Mouse (Mus musculus) forebrain, embryonic 14.5 days (tissue): ENCODE measurements at regions not wholly inside any gene's neighbourhood (a gene's known extent, or its start where the extent isn't known, plus 50 kb on each side); places are given as distances from the start of the nearest gene placed in this dataset.
"Not testable (repeated sequence)": the region's sequence is repeated elsewhere in the genome, so short reads cannot be mapped to it uniquely, and the experiment has no call there.

Experiments used
- ATAC-seq: fragments of 200-750 bp; cut with Nextera tagmentation; 2 replicates; pipeline ENCODE4 v1.8.0; 2017; ENCODE audit warnings: mild to moderate bottlenecking, moderate library complexity
- DNase-seq: peaks from one replicate; pipeline ENCODE4 v3.0.0-alpha.2; 2015; ENCODE audit warnings: low spot score
- H3K27ac ChIP-seq: fragments of 300-500 bp; sonication (generic); 2 replicates; pipeline ENCODE4 v1.5.1; 2014; ENCODE audit warnings: low read depth, mild to moderate bottlenecking, control low read depth, low read length, moderate library complexity
- H3K27me3 ChIP-seq: fragments of 300-500 bp; sonication (generic); replicated peaks from 2 replicates; pipeline ENCODE4 v1.6.1; 2014; ENCODE audit warnings: low read length, control low read depth, mixed read lengths; ENCODE audit not compliant: control insufficient read depth, insufficient read depth
- H3K36me3 ChIP-seq: fragments of 300-500 bp; sonication (generic); 2 replicates; pipeline ENCODE4 v1.6.1; 2014; ENCODE audit warnings: low read length, control low read depth; ENCODE audit not compliant: control insufficient read depth, insufficient read depth
- H3K4me1 ChIP-seq: fragments of 300-500 bp; sonication (generic); 2 replicates; pipeline ENCODE4 v1.6.1; 2014; ENCODE audit warnings: antibody characterized with exemption, low read length, control low read depth; ENCODE audit not compliant: control insufficient read depth, insufficient read depth
- H3K4me2 ChIP-seq: fragments of 300-500 bp; sonication (generic); 2 replicates; pipeline ENCODE4 v1.6.1; 2014; ENCODE audit warnings: mild to moderate bottlenecking, control low read depth, low read length
- H3K4me3 ChIP-seq: fragments of 300-500 bp; sonication (generic); 2 replicates; pipeline ENCODE4 v1.5.1; 2014; ENCODE audit warnings: low read depth, low read length, control low read depth
- H3K9ac ChIP-seq: fragments of 300-500 bp; sonication (generic); 2 replicates; pipeline ENCODE4 v1.6.1; 2014; ENCODE audit warnings: mild to moderate bottlenecking, low read length, control low read depth, moderate library complexity
- H3K9me3 ChIP-seq: fragments of 300-500 bp; sonication (generic); replicated peaks from 2 replicates; pipeline ENCODE4 v1.6.1; 2016; ENCODE audit warnings: low read length, control low read depth, mixed read lengths; ENCODE audit not compliant: control insufficient read depth
- WGBS: fragments of 180-500 bp; shearing (Covaris S2); extraction: QIAGEN DNeasy Blood & Tissue Kit; methylation state at CpG from one replicate; pipeline ENCODE4 v1.1.7; 2014; 5-methylcytosine and 5-hydroxymethylcytosine counted together

DNA sequence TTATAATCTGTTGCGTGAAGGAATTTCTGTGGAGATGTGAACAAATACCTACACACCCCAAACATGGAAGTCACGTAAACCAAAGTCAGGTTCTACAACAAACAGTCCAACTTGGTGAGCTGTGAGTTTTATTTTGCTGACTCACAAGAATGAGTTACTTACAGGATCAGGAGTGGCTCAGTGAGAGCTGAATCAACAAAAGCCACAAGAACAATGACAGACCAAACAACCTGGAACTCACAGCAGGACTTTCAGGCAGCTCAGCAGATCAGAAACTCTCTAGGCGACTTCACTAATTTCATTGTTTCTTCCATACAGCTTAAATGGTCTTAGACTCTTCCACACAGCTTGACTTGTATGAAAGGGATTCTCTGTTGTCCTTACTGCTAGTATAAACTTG lies 254.4 kb upstream of the Lrrc4c start:
- Histone ChIP-seq H3K36me3 (no peaks in the 10 kb centered on the region), H3K9me3 (no peaks in the 10 kb centered on the region), H3K9ac (no peak overlapping the region), H3K4me3 (no peak overlapping the region), H3K27ac (no peak overlapping the region), H3K4me2 (no peak overlapping the region), H3K4me1 (no peaks in the 10 kb centered on the region), H3K27me3 (no peaks in the 10 kb centered on the region)
- no peak for ATAC-seq
- 32% methylated on average over 3 of the region's 3 CpGs for WGBS
- DNase-seq: no peak

DNA sequence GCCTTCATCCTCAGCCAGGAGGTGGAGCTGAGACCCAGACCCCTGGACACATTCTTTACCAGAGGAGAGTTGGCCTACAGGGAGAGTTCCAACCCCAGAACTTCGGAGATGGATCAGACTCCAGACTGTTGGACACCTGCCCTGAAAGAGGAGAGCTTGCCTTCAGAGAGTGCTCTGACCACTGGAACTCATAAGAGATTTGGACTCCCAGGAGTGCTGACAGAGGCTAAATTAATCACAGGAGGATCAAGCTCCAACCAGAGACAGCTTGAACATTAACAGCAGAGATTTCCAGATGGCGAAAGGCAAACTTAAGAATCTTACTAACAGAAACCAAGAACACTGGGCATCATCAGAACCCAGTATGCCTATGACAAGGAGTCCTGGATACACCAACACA lies 209.5 kb upstream of the Lrrc4c start:
- not testable (repeated sequence) for DNase-seq, H3K4me2 ChIP-seq, H3K36me3 ChIP-seq, H3K27ac ChIP-seq, ATAC-seq, H3K27me3 ChIP-seq, H3K9ac ChIP-seq, H3K9me3 ChIP-seq, H3K4me3 ChIP-seq, H3K4me1 ChIP-seq
- 80% methylated on average over 2 of the region's 2 CpGs for WGBS

DNA sequence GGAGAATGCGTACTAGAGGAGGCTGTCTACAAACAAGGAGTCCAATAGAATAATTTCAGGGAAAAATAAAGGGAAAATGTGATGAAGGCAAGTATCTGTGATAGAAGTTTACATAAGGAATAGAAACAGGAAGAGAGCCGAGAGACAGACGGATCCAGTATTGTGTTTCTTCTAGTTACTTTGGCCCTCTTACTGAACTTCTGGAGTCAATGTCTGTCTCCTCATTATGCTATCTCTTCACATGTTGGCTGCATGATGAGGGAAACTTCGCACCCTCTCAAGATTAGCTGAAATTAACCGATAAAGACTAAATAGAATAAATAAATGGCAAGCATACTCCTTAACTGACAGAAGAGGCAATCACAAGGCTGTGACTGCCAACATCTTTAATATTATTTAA lies 197.9 kb upstream of the Lrrc4c start:
- H3K4me3 ChIP-seq: no peak overlapping the region
- no peak for ATAC-seq
- no peaks in the 10 kb centered on the region for H3K9me3 ChIP-seq
- H3K4me2 ChIP-seq: no peak overlapping the region
- no peak for DNase-seq
- no peaks in the 10 kb centered on the region for H3K4me1 ChIP-seq
- 80% methylated on average over 5 of the region's 5 CpGs for WGBS
- H3K27ac ChIP-seq: no peak overlapping the region
- no peaks in the 10 kb centered on the region for H3K36me3 ChIP-seq
- H3K9ac ChIP-seq: no peak overlapping the region
- H3K27me3 ChIP-seq: no peaks in the 10 kb centered on the region

GRCm38 (mm10) chr2:96138570-96138969 lies 179.4 kb upstream of the Lrrc4c start:
- Histone ChIP-seq H3K9ac (no peak overlapping the region), H3K4me2 (no peak overlapping the region), H3K4me3 (no peak overlapping the region), H3K36me3 (no peaks in the 10 kb centered on the region), H3K27me3 (no peaks in the 10 kb centered on the region), H3K27ac (no peak overlapping the region), H3K4me1 (no peaks in the 10 kb centered on the region), H3K9me3 (no peaks in the 10 kb centered on the region)
- ATAC-seq (no peak), DNase-seq (no peak)

- no peak overlapping the region for H3K9ac ChIP-seq
- WGBS: 92% methylated on average over 2 of the region's 2 CpGs
- no peaks in the 10 kb centered on the region for H3K4me1 ChIP-seq
- ATAC-seq (no peak), DNase-seq (no peak)
- no peak overlapping the region for H3K4me3 ChIP-seq
- H3K36me3 ChIP-seq: no peaks in the 10 kb centered on the region
- H3K27me3 ChIP-seq: no peaks in the 10 kb centered on the region
- H3K4me2 ChIP-seq: no peak overlapping the region
- H3K9me3 ChIP-seq: no peaks in the 10 kb centered on the region
- H3K27ac ChIP-seq: no peak overlapping the region
Observed at GRCm38 (mm10) chr2:96155295-96155694, 162.7 kb upstream of the Lrrc4c start.

DNA sequence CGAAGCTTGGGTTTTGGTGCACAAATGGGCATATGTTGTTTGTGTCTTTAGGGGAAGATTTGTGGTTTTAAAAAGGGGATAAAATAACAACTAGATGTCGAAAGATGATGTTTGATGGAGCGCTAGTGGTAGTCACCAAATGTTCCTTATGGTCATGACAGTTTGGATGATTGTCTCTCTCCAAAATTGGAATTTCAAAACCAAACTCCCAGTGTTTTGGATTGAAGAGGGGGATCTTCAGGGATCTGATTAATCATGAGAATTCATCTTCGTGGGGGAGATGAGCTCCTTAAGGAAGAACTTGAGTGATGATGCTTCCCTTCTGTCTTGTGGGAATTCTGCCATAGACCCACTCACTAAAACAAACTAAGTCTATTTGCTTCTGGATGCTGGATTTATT lies 151.3 kb upstream of the Lrrc4c start:
- H3K9me3 ChIP-seq: no peaks in the 10 kb centered on the region
- no peak overlapping the region for H3K4me3 ChIP-seq
- DNase-seq (peak; percentile 43), ATAC-seq (no peak)
- H3K4me2 ChIP-seq: no peak overlapping the region
- H3K27ac ChIP-seq: no peak overlapping the region
- H3K27me3 ChIP-seq: no peaks in the 10 kb centered on the region
- H3K9ac ChIP-seq: no peak overlapping the region
- no peaks in the 10 kb centered on the region for H3K4me1 ChIP-seq
- no peaks in the 10 kb centered on the region for H3K36me3 ChIP-seq
- 85% methylated on average over 4 of the region's 4 CpGs for WGBS
